Mouse (Mus musculus) midbrain, postnatal 0 days (tissue): ENCODE data around the gene Platr17. TPM values are rescaled to one million over a fixed set of nuclear protein-coding genes. Genes with fewer than 3 reads are reported as not detected.

Source experiments
- ATAC-seq: fragments of 200-750 bp; cut with Nextera tagmentation; 2 replicates; pipeline ENCODE4 v1.8.0; 2017; ENCODE audit warnings: moderate number of reproducible peaks, mild to moderate bottlenecking, moderate TSS enrichment, moderate library complexity; ENCODE audit not compliant: low FRiP score
- DNase-seq: peaks from one replicate; pipeline ENCODE4 v3.0.0-alpha.2; 2015; ENCODE audit warnings: low spot score
- H3K27ac ChIP-seq: fragments of 300-500 bp; sonication (generic); 2 replicates; pipeline ENCODE4 v1.5.1; 2014; ENCODE audit warnings: low read depth, mild to moderate bottlenecking, low read length, mixed read lengths
- H3K27me3 ChIP-seq: fragments of 300-500 bp; sonication (generic); 2 replicates; pipeline ENCODE4 v1.6.1; 2014; ENCODE audit warnings: low read length, control low read depth, mixed read lengths; ENCODE audit not compliant: insufficient read depth
- H3K36me3 ChIP-seq: fragments of 300-500 bp; sonication (generic); 2 replicates; pipeline ENCODE4 v1.6.1; 2014; ENCODE audit warnings: low read length, control low read depth, mixed read lengths; ENCODE audit not compliant: insufficient read depth
- H3K4me1 ChIP-seq: fragments of 300-500 bp; sonication (generic); 2 replicates; pipeline ENCODE4 v1.6.1; 2014; ENCODE audit warnings: mild to moderate bottlenecking, control low read depth, antibody characterized with exemption, low read length, mixed read lengths; ENCODE audit not compliant: insufficient read depth
- H3K4me2 ChIP-seq: fragments of 300-500 bp; sonication (generic); 2 replicates; pipeline ENCODE4 v1.6.1; 2014; ENCODE audit warnings: low read depth, mild to moderate bottlenecking, low read length, mixed read lengths; ENCODE audit not compliant: poor library complexity, severe bottlenecking
- H3K4me3 ChIP-seq: fragments of 300-500 bp; sonication (generic); 2 replicates; pipeline ENCODE4 v1.5.1; 2014; ENCODE audit warnings: low read depth, mild to moderate bottlenecking, low read length, moderate library complexity
- H3K9ac ChIP-seq: fragments of 300-500 bp; sonication (generic); replicated peaks from 2 replicates; pipeline ENCODE4 v1.6.1; 2014; ENCODE audit warnings: mild to moderate bottlenecking, low read length, moderate library complexity, mixed read lengths; ENCODE audit not compliant: poor library complexity, severe bottlenecking
- H3K9me3 ChIP-seq: fragments of 300-500 bp; sonication (generic); 2 replicates; pipeline ENCODE4 v1.6.1; 2016; ENCODE audit warnings: low read length, control low read depth
- CTCF ChIP-seq: IDR thresholded peaks from 2 replicates; pipeline ENCODE4 v1.5.1; 2016; ENCODE audit warnings: antibody characterized with exemption, mild to moderate bottlenecking
- WGBS: fragments of 180-500 bp; shearing (Covaris S2); extraction: QIAGEN DNeasy Blood & Tissue Kit; methylation state at CpG from one replicate; pipeline ENCODE4 v1.1.7; 2014; 5-methylcytosine and 5-hydroxymethylcytosine counted together
- polyA plus RNA-seq: library from polyadenylated mRNA; unstranded; fragments of >200 nt; fragmentation: Nextera tagmentation; extraction: Ambion mirVana; gene quantifications from 2 replicates; pipeline ENCODE4 v1.2.1, GENCODE M21; 2015
- total RNA-seq: library from RNA; depleted of rRNA; stranded (reverse); fragments of >200 nt; gene quantifications from 2 replicates; pipeline ENCODE4 v1.2.3, GENCODE M21; 2014

The Platr17 gene
- total and polyA plus RNA-seq, 2 experiments from 2014 or later: 0.22 to 1.5 TPM

DNA sequence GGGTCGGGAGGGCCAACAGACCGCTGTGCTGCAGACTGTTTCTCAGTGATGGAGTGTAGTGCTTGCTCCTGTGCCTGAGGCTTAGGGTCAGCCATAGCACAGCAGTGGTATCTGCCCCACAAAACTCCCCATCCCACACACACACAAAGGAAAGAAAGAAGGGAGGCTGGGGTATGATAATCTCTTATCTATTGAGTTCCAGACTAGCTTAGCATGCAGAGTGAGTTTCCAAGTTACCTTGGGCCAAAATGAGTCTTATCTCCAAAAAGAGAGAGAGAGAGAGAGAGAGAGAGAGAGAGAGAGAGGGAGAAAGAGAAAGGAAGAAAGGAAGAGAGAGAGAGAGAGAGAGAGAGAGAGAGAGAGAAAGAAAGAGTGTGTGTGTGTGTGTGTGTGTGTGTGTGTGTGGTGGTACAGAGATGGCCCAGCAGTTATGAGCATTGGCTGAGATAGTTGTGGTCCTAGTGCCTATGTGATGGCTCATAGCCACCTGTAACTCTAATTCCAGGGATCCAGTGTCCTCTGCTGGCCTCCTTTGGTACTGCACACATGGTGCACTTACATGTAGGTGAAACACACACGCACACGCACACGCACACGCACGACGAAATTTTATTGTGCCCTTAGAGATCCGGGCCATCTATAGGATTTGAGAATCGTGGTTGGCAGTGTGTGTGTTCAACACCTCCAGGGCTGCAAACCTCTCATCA, 19.8 kb downstream of the Platr17 start:
- peak; percentile 67 for TF ChIP-seq CTCF
- no peak overlapping the region for H3K4me3 ChIP-seq
- no peaks in the 10 kb centered on the region for H3K4me1 ChIP-seq
- H3K9me3 ChIP-seq: no peaks in the 10 kb centered on the region
- no peak for ATAC-seq
- 84% methylated on average over 10 of the region's 10 CpGs for WGBS
- no peaks in the 10 kb centered on the region for H3K27me3 ChIP-seq
- H3K27ac ChIP-seq: no peak overlapping the region
- H3K36me3 ChIP-seq: no peaks in the 10 kb centered on the region
- DNase-seq: peak; percentile 37
- no peak overlapping the region for H3K4me2 ChIP-seq
- no peak overlapping the region for H3K9ac ChIP-seq

DNA sequence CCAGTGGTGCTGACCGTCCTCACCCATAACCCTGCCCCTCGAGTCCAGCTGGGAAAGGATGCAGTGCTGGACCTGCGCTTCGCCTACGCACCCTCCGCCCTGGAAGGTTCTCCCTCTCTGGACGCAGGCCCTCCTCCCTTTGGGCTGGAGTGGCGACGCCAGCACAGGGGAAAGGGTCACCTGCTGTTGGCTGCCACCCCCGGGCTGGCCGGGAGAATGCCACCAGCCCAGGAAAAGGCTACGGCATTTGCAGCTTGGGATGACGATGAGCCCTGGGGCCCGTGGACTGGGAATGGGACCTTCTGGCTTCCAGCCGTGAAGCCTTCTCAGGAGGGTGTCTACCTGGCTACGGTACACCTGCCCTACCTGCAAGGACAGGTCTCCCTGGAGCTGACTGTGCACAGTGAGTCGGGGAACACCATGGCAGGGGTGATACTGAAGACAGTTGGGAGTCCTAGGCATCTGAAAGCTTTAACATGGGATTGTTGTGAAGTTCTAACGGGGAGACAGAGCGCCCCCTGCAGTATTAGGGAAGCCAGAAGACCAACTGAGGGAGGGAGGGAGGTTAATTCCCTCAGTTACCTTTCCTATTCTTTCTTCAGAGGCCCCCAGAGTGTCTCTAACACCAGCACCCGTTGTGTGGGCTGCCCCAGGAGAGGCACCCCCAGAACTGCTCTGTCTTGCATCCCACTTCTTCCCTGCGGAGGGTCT, 20.6 kb downstream of the Platr17 start:
- no peak overlapping the region for H3K27ac ChIP-seq
- DNase-seq: no peak
- no peak for ATAC-seq
- WGBS: 86% methylated on average over 21 of the region's 21 CpGs
- H3K9ac ChIP-seq: no peak overlapping the region
- H3K36me3 ChIP-seq: no peaks in the 10 kb centered on the region
- H3K4me2 ChIP-seq: no peak overlapping the region
- no peaks in the 10 kb centered on the region for H3K4me1 ChIP-seq
- H3K4me3 ChIP-seq: no peak overlapping the region
- H3K9me3 ChIP-seq: no peaks in the 10 kb centered on the region
- TF ChIP-seq CTCF: peak; percentile 26; the same call in 1 of the 2 replicates
- no peaks in the 10 kb centered on the region for H3K27me3 ChIP-seq

DNA sequence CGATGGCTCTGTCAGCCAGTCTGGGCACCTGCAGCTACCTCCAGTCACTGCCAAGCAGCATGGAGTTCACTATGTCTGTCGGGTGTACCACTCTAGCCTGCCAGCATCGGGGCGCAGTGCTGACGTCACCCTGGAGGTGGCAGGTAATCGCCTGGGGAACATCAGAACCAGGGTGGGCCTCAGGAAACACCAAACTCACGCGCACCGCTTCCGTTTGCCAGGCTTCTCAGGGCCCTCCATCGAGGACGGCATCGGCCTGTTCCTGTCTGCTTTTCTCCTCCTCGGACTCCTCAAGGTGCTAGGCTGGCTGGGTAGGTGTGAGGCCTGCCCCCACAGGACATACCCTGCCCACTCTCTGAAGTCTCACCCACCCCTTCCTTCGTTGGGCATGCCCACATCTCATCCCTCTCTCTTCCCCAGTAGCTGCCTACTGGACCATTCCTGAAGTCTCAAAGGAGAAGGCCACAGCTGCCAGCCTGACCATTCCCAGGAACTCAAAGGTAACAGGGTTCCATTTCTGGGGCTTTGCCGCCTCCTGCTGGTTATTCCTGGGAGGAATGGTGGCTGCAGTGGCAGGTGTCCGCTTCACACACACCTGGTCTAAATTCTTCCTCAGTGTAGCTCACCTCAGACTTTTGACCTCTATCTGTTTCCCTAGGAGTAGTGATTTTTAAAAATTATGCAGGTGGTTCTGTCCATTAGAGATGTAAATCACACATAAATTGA, 21.4 kb downstream of the Platr17 start:
- Histone ChIP-seq H3K4me3 (no peak overlapping the region), H3K36me3 (no peaks in the 10 kb centered on the region), H3K4me1 (0 out of 2 replicates have a peak, but pooled peaks cover 5% of the 10 kb centered on the region), H3K9me3 (no peaks in the 10 kb centered on the region), H3K27me3 (no peaks in the 10 kb centered on the region), H3K27ac (no peak overlapping the region), H3K9ac (no peak overlapping the region), H3K4me2 (no peak overlapping the region)
- 77% methylated on average over 17 of the region's 17 CpGs for WGBS
- DNase-seq (no peak), ATAC-seq (no peak)
- peak; percentile 53 for TF ChIP-seq CTCF

DNA sequence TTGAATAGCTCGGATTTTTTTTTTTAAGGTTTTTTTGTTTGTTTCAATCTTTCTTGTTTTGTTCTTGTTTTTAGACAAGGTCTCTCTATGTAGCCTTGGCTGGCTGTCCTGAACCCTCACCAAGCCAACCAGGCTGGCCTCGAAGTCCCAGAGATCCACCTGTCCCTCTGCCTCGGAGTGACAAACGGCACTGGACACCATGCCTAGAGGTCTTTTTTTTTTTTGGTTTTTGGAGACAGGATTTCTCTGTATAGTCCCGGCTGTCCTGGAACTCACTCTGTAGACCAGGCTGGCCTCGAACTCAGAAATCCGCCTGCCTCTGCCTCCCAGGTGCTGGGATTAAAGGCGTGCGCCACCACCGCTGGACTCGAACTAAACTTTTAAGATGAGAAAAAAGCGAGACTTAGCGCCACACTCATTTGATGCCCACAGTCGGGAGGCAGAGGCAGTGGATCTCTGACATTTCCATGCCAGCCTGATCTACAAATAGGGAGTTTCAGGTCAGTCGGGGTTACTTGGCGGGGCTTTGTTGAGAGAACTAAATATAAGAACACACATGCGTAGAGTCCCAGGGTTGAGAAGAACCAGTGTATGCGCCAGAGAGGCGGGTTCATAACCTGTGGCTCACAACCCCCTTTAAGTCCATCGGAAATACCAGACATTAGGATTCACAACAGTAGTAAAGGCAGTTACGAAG, 23.5 kb downstream of the Platr17 start:
- Histone ChIP-seq H3K9ac (peak overlapping the region; percentile 71), H3K4me2 (peak overlapping the region; percentile 99), H3K4me1 (0 out of 2 replicates have a peak, but pooled peaks cover 5% of the 10 kb centered on the region), H3K27ac (0 out of 2 replicates have a peak overlapping the region, but pooled peaks have one; percentile 62), H3K27me3 (no peaks in the 10 kb centered on the region), H3K9me3 (no peaks in the 10 kb centered on the region), H3K36me3 (peaks cover 5% of the 10 kb centered on the region), H3K4me3 (peak overlapping the region; percentile 89)
- 66% methylated on average over 21 of the region's 21 CpGs for WGBS
- ATAC-seq (no peak), DNase-seq (no peak)
- TF ChIP-seq CTCF: no peak

DNA sequence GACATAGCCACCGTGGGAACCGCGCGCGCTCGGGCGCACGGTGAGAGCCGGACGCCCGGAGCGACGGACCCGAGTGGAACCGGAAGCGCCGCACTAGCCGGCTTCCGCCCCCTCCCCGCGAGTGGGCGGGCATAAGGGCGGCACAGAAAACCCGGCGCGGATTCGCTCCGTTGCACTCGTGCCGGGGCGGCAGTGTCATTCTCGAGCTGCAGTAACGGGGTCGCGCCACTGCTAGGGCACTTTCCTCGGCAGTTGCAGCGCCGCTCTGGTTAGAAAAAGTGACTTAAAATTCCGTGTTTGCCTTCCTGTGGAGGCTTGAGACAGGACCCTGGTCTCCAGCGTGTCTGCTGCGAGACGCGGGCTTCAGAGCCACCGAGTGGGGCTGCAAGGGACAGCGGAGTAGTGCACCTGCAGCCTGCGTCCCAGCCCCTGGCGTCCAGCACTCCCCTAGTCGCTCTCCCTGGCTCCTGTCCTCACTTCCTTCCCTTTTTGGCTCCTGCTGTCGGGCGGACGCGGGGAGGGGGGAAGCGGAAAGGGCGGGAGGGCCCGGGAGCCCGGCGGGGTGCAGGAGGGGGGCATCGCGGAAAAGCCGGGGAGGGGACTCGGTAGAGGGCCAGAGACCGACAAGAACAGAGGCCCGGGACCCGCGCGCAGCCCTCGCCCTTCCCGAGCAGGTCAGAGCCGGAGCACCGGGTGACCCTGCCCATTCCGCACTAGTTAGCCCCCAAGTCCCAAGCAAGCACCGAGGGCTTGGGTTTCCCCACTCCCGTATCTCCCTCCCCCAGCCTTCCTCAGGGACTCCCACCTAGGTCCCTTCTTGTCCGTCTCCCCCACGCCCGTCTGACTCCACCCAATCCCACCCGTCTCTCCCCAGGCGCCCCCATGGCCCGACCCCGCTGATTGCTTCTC, 24.7 kb downstream of the Platr17 start, which contains the start of gene Rgl2:
Rgl2 (plus strand) TSS at position 173 of the 909 bp plus-strand sequence.
- peak; percentile 67 for TF ChIP-seq CTCF
- 0 out of 2 replicates have a peak, but pooled peaks cover 5% of the 10 kb centered on the region for H3K4me1 ChIP-seq
- peaks cover 9% of the 10 kb centered on the region for H3K36me3 ChIP-seq
- H3K4me2 ChIP-seq: peak within 1 kb of the TSS; percentile 99
- H3K27ac ChIP-seq: peak within 1 kb of the TSS; percentile 89
- no peaks in the 10 kb centered on the region for H3K9me3 ChIP-seq
- H3K4me3 ChIP-seq: peak within 1 kb of the TSS; percentile 89
- peak within 1 kb of the TSS; percentile 85 for H3K9ac ChIP-seq
- peak; percentile 83 for ATAC-seq
- H3K27me3 ChIP-seq: no peaks in the 10 kb centered on the region
- WGBS: under 1% methylated on average over 60 of the region's 80 CpGs
- peak; percentile 98 for DNase-seq
